Mouse (Mus musculus) Patski (cell line): ENCODE data around the gene Cd151. TPM values are rescaled to one million over a fixed set of nuclear protein-coding genes. Genes with fewer than 3 reads are reported as not detected.
A peak's percentile ranks its signal among the peaks of the same experiment; 100 is the strongest.

ENCODE experiments used
- ATAC-seq: fragments of 100-300 bp; one replicate; pipeline ENCODE4 v1.8.0; 2021
- CTCF ChIA-PET: fragments of 350-600 bp; sonication (Branson Sonifier 250); formaldehyde crosslinking; loops from one replicate; lab custom pipeline; 2022; ENCODE audit warnings: inconsistent platforms; lab: Charles Lee
- POLR2A ChIA-PET: fragments of 350-600 bp; sonication (Branson Sonifier 250); formaldehyde crosslinking; loops from one replicate; lab custom pipeline; 2022; ENCODE audit warnings: antibody characterized with exemption, inconsistent platforms; lab: Charles Lee
- DNase-seq: peaks from one replicate; pipeline ENCODE4 v3.0.0-alpha.2; 2011; ENCODE audit warnings: low read depth, low spot score
- H3K27me3 ChIP-seq: fragments of 371-371 bp; one replicate; pipeline ENCODE4 v1.5.1; 2021
- CTCF ChIP-seq: fragments of 100-300 bp; IDR thresholded peaks from one replicate; pipeline ENCODE4 v1.5.1; 2021
- in situ Hi-C: fragments of 300-500 bp; cut with MboI; formaldehyde crosslinking; loops from 3 replicates; pipeline ENCODE4 v1.11.1; 2018; ENCODE audit warnings: low pct_unique_long_range_greater_than_20kb, mixed read lengths
- polyA plus RNA-seq: library from polyadenylated mRNA; unstranded; gene quantifications from one replicate; pipeline ENCODE4 v1.2.3, GENCODE M21; 2021

Gene Cd151
- polyA plus RNA-seq, 1 experiment from 2014 or later = 551 TPM

GRCm38 (mm10) chr7:141469352-141469751 is 2.2 kb downstream of the Cd151 start:
- DNase-seq (no peak), ATAC-seq (no peak)
- no peak for TF ChIP-seq CTCF
- ChIA-PET POLR2A (interaction anchor here (1.4 to 5.2 kb wide), 3 partner anchors 10 to 25 kb away, joined by 4 to 64 read pairs (median 47); partner anchors contain the start of gene Pnpla2), CTCF (interaction anchor here (0.7 to 3.7 kb wide), 10 partner anchors 8 to 201 kb away, joined by 3 to 16 read pairs (median 6); no protein-coding TSS in a partner anchor)
- in situ Hi-C loops = loop anchor here (25.0 kb wide), 1 partner anchor 918 kb away; the partner anchor contains the start of genes Ctsd and Gm49369
- H3K27me3 ChIP-seq = no peaks in the 10 kb centered on the region

DNA sequence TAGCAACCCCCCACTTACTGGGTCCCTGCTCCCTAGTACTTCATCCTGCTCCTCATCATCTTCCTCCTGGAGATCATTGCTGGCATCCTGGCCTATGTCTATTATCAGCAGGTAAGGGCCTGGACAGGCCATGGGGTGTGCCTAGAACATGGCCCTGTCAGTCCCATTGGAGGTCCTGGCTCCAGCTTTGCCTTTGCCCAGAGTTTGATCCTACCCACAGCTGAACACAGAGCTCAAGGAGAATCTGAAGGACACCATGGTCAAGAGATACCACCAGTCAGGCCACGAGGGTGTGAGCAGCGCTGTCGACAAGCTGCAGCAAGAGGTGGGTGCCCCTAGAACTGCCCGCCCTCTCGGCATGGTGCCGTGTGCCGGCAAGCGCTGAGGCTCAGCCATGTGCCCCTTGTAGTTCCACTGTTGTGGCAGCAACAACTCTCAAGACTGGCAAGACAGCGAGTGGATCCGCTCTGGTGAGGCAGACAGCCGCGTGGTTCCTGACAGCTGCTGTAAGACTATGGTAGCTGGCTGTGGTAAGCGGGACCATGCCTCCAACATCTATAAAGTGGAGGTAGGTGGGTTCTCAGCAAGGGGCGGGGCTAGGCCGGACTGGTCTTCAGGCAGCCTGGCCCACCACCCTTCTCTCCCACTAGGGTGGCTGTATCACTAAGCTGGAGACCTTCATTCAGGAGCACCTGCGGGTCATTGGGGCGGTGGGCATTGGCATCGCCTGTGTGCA is 2.9 kb downstream of the Cd151 start:
- CTCF ChIA-PET = interaction anchor here (0.9 to 3.7 kb wide), 6 partner anchors 7 to 201 kb away, joined by 3 to 16 read pairs (median 9); no protein-coding TSS in a partner anchor
- H3K27me3 ChIP-seq = no peaks in the 10 kb centered on the region
- DNase-seq (no peak), ATAC-seq (no peak)
- in situ Hi-C loops = loop anchor here (25.0 kb wide), 1 partner anchor 917 kb away; the partner anchor contains the start of genes Ctsd and Gm49369
- TF ChIP-seq CTCF = no peak
- POLR2A ChIA-PET = interaction anchor here (0.9 to 5.2 kb wide), 3 partner anchors 8 to 13 kb away, joined by 3 to 64 read pairs (median 47); partner anchors contain the start of gene Pnpla2

- DNase-seq = no peak
- no peaks in the 10 kb centered on the region for H3K27me3 ChIP-seq
- no peak for ATAC-seq
- CTCF ChIA-PET = interaction anchor here (2.6 to 3.6 kb wide), 2 partner anchors 10 to 12 kb away, joined by 7 to 15 read pairs; no protein-coding TSS in a partner anchor
- no peak for TF ChIP-seq CTCF
- POLR2A ChIA-PET = interaction anchor here (0.9 to 5.2 kb wide), 3 partner anchors 8 to 12 kb away, joined by 3 to 64 read pairs (median 5); no protein-coding TSS in a partner anchor
- in situ Hi-C loops = loop anchor here (25.0 kb wide), 1 partner anchor 917 kb away; the partner anchor contains the start of genes Ctsd and Gm49369
These were observed 3.4 kb downstream of the Cd151 start for GRCm38 (mm10) chr7:141470637-141470944.

GRCm38 (mm10) chr7:141471236-141471635 is 4.0 kb downstream of the Cd151 start:
- ChIA-PET POLR2A (interaction anchor here (1.3 to 5.2 kb wide), 2 partner anchors 8 to 12 kb away, joined by 5 to 64 read pairs; no protein-coding TSS in a partner anchor), CTCF (interaction anchor here (2.6 to 3.6 kb wide), 2 partner anchors 9 to 13 kb away, joined by 7 to 15 read pairs; no protein-coding TSS in a partner anchor)
- in situ Hi-C loops = loop anchor here (25.0 kb wide), 1 partner anchor 916 kb away; the partner anchor contains the start of genes Ctsd and Gm49369
- ATAC-seq (no peak), DNase-seq (no peak)
- TF ChIP-seq CTCF = no peak
- no peaks in the 10 kb centered on the region for H3K27me3 ChIP-seq

DNA sequence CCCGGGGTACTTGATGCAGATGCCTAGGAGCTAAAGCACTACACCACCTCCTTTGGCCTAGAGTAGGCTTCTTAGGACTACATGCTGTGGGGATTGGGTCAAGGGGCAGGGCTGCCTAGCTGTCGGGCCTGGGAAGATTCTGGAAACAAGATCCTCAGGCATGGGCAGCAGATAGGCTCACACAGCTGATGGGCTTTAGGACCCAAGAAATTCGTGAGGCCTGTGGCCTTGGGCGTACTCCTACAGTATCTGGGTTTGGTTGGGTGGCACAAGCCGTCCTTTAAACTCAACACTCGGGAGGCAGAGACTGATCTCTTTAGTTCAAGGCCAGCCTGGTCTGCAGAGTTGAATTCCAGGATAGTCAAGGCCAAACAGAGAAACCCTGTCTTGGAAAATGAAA is 5.0 kb downstream of the Cd151 start:
- in situ Hi-C loops = loop anchor here (25.0 kb wide), 1 partner anchor 915 kb away; the partner anchor contains the start of genes Ctsd and Gm49369
- no peaks in the 10 kb centered on the region for H3K27me3 ChIP-seq
- ChIA-PET CTCF (no interaction called here), POLR2A (interaction anchor here (1.0 to 1.4 kb wide), 2 partner anchors 22 kb away, joined by 3 read pairs; no protein-coding TSS in a partner anchor)
- ATAC-seq (no peak), DNase-seq (no peak)
- TF ChIP-seq CTCF = no peak

- ATAC-seq = no peak
- ChIA-PET CTCF (no interaction called here), POLR2A (interaction anchor here (1.4 kb wide), 1 partner anchor 21 kb away, joined by 3 read pairs; no protein-coding TSS in a partner anchor)
- H3K27me3 ChIP-seq = no peaks in the 10 kb centered on the region
- in situ Hi-C loops = loop anchor here (25.0 kb wide), 1 partner anchor 915 kb away; the partner anchor contains the start of genes Ctsd and Gm49369
- DNase-seq = no peak
- TF ChIP-seq CTCF = no peak
These were observed 5.6 kb downstream of the Cd151 start for GRCm38 (mm10) chr7:141472763-141473162.

DNA sequence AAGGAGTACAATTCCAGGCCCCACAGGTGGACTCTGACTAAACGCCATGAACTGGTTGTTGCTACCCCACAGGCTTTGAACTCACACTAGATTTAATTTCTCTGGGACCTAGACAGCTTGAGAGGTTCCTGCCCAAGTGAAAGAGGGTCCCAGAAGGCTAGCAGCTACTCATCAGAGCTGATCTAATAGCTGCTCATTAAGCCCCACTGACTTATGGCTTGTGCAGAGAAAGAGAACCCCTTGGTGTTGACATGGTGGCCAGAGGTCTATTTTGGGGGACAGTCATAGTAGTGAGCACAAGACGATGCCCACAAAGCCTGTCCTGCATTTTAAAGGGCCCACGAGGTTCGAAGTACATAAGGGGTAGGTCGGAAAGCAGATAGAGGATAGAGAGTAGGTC is 7.0 kb downstream of the Cd151 start:
- ChIA-PET CTCF (no interaction called here), POLR2A (interaction anchor here (0.8 to 1.0 kb wide), 2 partner anchors 20 to 44 kb away, joined by 3 read pairs; no protein-coding TSS in a partner anchor)
- in situ Hi-C loops = loop anchor here (25.0 kb wide), 1 partner anchor 913 kb away; the partner anchor contains the start of genes Ctsd and Gm49369
- DNase-seq (no peak), ATAC-seq (no peak)
- no peak for TF ChIP-seq CTCF
- no peaks in the 10 kb centered on the region for H3K27me3 ChIP-seq

- ATAC-seq (peak; percentile 36), DNase-seq (no peak)
- in situ Hi-C loops = loop anchor here (5.0 kb wide), 1 partner anchor 102 kb away; no protein-coding TSS in a partner anchor
- ChIA-PET CTCF (interaction anchor here (3.1 kb wide), 1 partner anchor 49 kb away, joined by 16 read pairs; no protein-coding TSS in a partner anchor), POLR2A (interaction anchor here (1.4 to 7.0 kb wide), 4 partner anchors 6 to 61 kb away, joined by 3 to 64 read pairs (median 4); partner anchors contain the start of gene Cd151)
- H3K27me3 ChIP-seq = no peaks in the 10 kb centered on the region
- TF ChIP-seq CTCF = no peak
These were observed 8.0 kb downstream of the Cd151 start, which contains the start of the genes Polr2l and Tspan4 for GRCm38 (mm10) chr7:141475011-141475804. TSS of gene Polr2l (minus strand) at chr7:141475132. TSS of gene Tspan4 (plus strand) at chr7:141475240.

GRCm38 (mm10) chr7:141475805-141476158 is 8.6 kb downstream of the Cd151 start:
- DNase-seq = no peak
- H3K27me3 ChIP-seq = no peaks in the 10 kb centered on the region
- ATAC-seq = no peak
- ChIA-PET POLR2A (interaction anchor here (0.7 to 7.0 kb wide), 6 partner anchors 7 to 61 kb away, joined by 3 to 64 read pairs (median 4); partner anchors contain the start of gene Cd151), CTCF (interaction anchor here (0.9 to 3.1 kb wide), 3 partner anchors 15 to 64 kb away, joined by 3 to 16 read pairs (median 3); partner anchors contain the start of gene Cracr2b)
- TF ChIP-seq CTCF = no peak
- in situ Hi-C loops = loop anchor here (5.0 kb wide), 1 partner anchor 102 kb away; no protein-coding TSS in a partner anchor
